Mouse (Mus musculus): ENCODE measurements around the gene Snx29.

Gene Snx29

GRCm38 (mm10) chr16:11636196-11636733 is 313.6 kb downstream of the Snx29 start:
- DNase-seq (ENCODE audit: low spot score in 2 of 2): no peak

- no peak for DNase-seq (ENCODE audit: low spot score in 2 of 2)
Measured at GRCm38 (mm10) chr16:11636902-11637301, 314.2 kb downstream of the Snx29 start.

GRCm38 (mm10) chr16:11637794-11638193 is 315.1 kb downstream of the Snx29 start:
- DNase-seq (ENCODE audit: low spot score in 2 of 2): no peak

- no peak for DNase-seq (ENCODE audit: low spot score in 2 of 2)
Measured at GRCm38 (mm10) chr16:11638739-11639138, 316.0 kb downstream of the Snx29 start.

- no peak for DNase-seq (ENCODE audit: low spot score in 2 of 2)
Measured at GRCm38 (mm10) chr16:11639936-11640335, 317.2 kb downstream of the Snx29 start.

GRCm38 (mm10) chr16:11643603-11644002 is 320.9 kb downstream of the Snx29 start:
- no peak for DNase-seq (ENCODE audit: low spot score in 2 of 2)

- no peak for DNase-seq (ENCODE audit: low spot score in 2 of 2)
Measured at GRCm38 (mm10) chr16:11644399-11644798, 321.7 kb downstream of the Snx29 start.

- DNase-seq (ENCODE audit: low spot score in 2 of 2): no peak
Measured at GRCm38 (mm10) chr16:11645668-11646067, 323.0 kb downstream of the Snx29 start.

GRCm38 (mm10) chr16:11646745-11647289 is 324.1 kb downstream of the Snx29 start:
- DNase-seq (ENCODE audit: low spot score in 2 of 2): no peak

- DNase-seq (ENCODE audit: low spot score in 2 of 2): no peak
Measured at GRCm38 (mm10) chr16:11648169-11648688, 325.5 kb downstream of the Snx29 start.

GRCm38 (mm10) chr16:11652686-11653366 is 330.1 kb downstream of the Snx29 start:
- no peak for DNase-seq (ENCODE audit: low spot score in 2 of 2)

GRCm38 (mm10) chr16:11655893-11656292 is 333.2 kb downstream of the Snx29 start:
- no peak for DNase-seq (ENCODE audit: low spot score in 2 of 2)

GRCm38 (mm10) chr16:11657111-11657510 is 334.4 kb downstream of the Snx29 start:
- DNase-seq (ENCODE audit: low spot score in 2 of 2): no peak

- DNase-seq (ENCODE audit: low spot score in 2 of 2): no peak
Measured at GRCm38 (mm10) chr16:11659111-11659720, 336.5 kb downstream of the Snx29 start.

GRCm38 (mm10) chr16:11664896-11665705 is 342.4 kb downstream of the Snx29 start:
- DNase-seq (ENCODE audit: low spot score in 2 of 2): no peak

GRCm38 (mm10) chr16:11665869-11666268 is 343.2 kb downstream of the Snx29 start:
- DNase-seq (ENCODE audit: low spot score in 2 of 2): no peak

- DNase-seq (ENCODE audit: low spot score in 2 of 2): no peak
Measured at GRCm38 (mm10) chr16:11668375-11668774, 345.7 kb downstream of the Snx29 start.

- DNase-seq (ENCODE audit: low spot score in 2 of 2): no peak
Measured at GRCm38 (mm10) chr16:11668878-11669277, 346.2 kb downstream of the Snx29 start.

- no peak for DNase-seq (ENCODE audit: low spot score in 2 of 2)
Measured at GRCm38 (mm10) chr16:11670251-11670970, 347.7 kb downstream of the Snx29 start.

- DNase-seq (ENCODE audit: low spot score in 2 of 2): no peak
Measured at GRCm38 (mm10) chr16:11670971-11671310, 348.2 kb downstream of the Snx29 start.

- DNase-seq (ENCODE audit: low spot score in 2 of 2): no peak
Measured at GRCm38 (mm10) chr16:11676006-11676405, 353.3 kb downstream of the Snx29 start.

Data from urinary bladder, adult 18-20 months (tissue).